Mouse (Mus musculus): ENCODE data around the gene Map4k2. TPM values are rescaled to one million over a fixed set of nuclear protein-coding genes. Genes with fewer than 3 reads are reported as not detected.

Map4k2 gene
- total RNA-seq, 2 experiments from 2014 or later = 56.3 TPM

DNA sequence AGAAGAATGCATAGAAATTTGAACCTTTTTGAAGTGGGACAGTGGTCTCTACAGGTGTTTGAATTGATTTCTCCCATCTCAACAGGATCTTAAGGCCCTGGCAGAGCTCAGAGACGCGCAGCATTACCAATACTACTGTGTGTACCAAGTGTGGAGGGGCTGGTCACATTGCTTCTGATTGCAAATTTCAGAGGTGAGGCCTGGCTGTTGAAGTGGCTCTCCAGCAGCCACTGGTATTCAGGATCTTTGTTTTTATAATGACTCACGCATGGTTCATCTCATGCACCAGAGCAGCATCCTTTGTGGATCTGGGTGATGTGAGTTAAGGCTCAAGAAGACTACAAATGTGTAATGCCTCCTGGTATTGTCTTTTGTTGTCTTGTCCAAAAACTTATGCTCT is 31.5 kb downstream of the Map4k2 start:
- DNase-seq = no peak
- intact Hi-C loops (cut with DNase I) = no loop called here

GRCm38 (mm10) chr19:6373539-6374400 is 32.8 kb downstream of the Map4k2 start:
- intact Hi-C loops (cut with DNase I) = no loop called here
- peak; percentile 88 to 94 for DNase-seq

DNA sequence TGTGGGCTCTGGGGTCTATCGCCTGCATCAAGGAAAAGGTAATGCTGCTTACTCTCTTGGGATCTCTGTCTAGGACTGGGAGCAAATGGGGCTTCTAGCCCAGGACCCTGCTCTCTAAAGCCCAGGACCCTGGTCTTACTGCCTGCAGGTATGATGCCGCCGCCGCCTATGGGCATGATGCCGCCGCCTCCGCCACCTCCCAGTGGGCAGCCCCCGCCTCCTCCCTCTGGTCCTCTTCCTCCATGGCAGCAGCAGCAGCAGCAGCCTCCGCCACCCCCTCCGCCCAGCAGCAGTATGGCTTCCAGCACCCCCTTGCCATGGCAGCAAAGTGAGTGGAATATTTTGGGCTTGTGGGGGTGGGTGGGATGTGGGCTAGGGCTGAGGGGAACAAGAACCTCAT is 33.6 kb downstream of the Map4k2 start:
- intact Hi-C loops (cut with DNase I) = no loop called here
- no peak for DNase-seq

- intact Hi-C loops (cut with DNase I) = loop anchor here (2.0 kb wide), 1 partner anchor 77 kb away; no protein-coding TSS in a partner anchor
- no peak for DNase-seq
Measured at GRCm38 (mm10) chr19:6375423-6376254, 34.7 kb downstream of the Map4k2 start.

- DNase-seq = peak; percentile 62 to 80
- intact Hi-C loops (cut with DNase I) = loop anchor here (2.0 kb wide), 1 partner anchor 77 kb away; no protein-coding TSS in a partner anchor
Measured at GRCm38 (mm10) chr19:6376255-6376564, 35.3 kb downstream of the Map4k2 start.

GRCm38 (mm10) chr19:6376643-6377042 is 35.7 kb downstream of the Map4k2 start:
- DNase-seq = no peak
- intact Hi-C loops (cut with DNase I) = loop anchor here (2.0 kb wide), 1 partner anchor 76 kb away; no protein-coding TSS in a partner anchor

GRCm38 (mm10) chr19:6377327-6378040 is 36.5 kb downstream of the Map4k2 start:
- intact Hi-C loops (cut with DNase I) = loop anchor here (2.0 kb wide), 1 partner anchor 75 kb away; no protein-coding TSS in a partner anchor
- no peak for DNase-seq

DNA sequence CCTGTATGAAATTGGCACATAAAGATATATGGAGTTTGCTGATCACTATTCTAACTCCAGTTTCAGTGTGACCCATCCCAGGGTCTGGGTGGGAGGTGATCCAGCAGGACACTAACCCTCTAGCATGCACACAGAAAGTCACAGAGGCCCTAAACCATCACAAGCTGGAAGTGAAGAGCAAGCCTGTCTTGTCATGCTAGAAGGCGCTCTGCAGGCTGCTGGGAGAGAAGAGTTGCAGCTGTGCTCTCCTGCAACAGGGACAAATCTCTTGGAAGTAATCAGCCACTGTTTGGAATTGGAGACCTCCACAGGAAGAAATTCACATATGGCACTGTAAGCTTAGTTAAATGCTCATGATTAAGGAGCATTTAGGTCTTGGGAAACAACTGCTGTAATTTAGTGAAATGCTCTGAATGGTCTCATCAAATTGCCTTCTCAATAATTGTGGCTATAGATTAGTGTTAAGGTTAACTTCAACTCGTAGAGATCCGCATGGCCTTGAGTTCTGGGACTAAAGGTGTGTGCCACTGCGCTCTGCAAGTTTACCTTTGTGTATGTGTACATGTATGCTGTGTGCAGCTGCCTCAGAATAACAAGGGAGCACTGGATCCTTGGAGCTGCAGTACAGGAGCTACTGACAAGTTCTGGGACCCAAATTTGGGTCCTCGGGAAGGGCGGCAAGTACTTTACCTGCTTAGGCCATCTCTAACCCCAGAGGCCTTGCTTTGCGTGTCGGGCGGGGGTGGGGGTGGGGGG is 39.7 kb downstream of the Map4k2 start:
- DNase-seq = no peak
- intact Hi-C loops (cut with DNase I) = no loop called here

- DNase-seq = no peak
- intact Hi-C loops (cut with DNase I) = no loop called here
Measured at GRCm38 (mm10) chr19:6381238-6381637, 40.3 kb downstream of the Map4k2 start.

- no peak for DNase-seq
- intact Hi-C loops (cut with DNase I) = no loop called here
Measured at GRCm38 (mm10) chr19:6382323-6382924, 41.5 kb downstream of the Map4k2 start.

- intact Hi-C loops (cut with DNase I) = no loop called here
- no peak for DNase-seq
Measured at GRCm38 (mm10) chr19:6383470-6383869, 42.5 kb downstream of the Map4k2 start.

- intact Hi-C loops (cut with DNase I) = no loop called here
- DNase-seq = peak; percentile 89 to 93
Measured at GRCm38 (mm10) chr19:6384128-6384527, 43.2 kb downstream of the Map4k2 start, which contains the start of gene Pygm. TSS of gene Pygm (plus strand) at chr19:6384399.

- intact Hi-C loops (cut with DNase I) = no loop called here
Measured at GRCm38 (mm10) chr19:6384954-6385353, 44.0 kb downstream of the Map4k2 start.

GRCm38 (mm10) chr19:6385419-6385818 is 44.5 kb downstream of the Map4k2 start:
- DNase-seq = no peak
- intact Hi-C loops (cut with DNase I) = no loop called here

More at GRCm38 (mm10) chr19:6384954-6385353, 44.0 kb downstream of the Map4k2 start:
- peak; percentile 42 to 47 for DNase-seq

DNA sequence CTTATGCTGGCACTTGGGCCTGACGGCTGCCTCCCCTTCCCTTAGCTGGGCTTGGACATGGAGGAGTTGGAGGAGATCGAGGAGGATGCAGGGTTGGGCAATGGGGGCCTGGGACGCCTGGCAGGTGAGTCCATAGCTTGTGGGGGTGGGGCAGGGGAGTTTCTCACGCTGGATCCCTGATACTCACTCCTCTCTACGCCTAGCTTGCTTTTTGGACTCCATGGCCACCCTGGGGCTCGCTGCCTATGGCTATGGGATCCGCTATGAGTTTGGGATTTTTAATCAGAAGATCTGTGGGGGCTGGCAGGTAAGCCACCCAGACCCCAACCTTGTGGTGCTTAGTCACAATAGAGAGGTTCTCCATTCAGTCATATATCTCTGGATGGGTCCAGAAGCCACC is 44.9 kb downstream of the Map4k2 start:
- DNase-seq = no peak
- intact Hi-C loops (cut with DNase I) = no loop called here

DNA sequence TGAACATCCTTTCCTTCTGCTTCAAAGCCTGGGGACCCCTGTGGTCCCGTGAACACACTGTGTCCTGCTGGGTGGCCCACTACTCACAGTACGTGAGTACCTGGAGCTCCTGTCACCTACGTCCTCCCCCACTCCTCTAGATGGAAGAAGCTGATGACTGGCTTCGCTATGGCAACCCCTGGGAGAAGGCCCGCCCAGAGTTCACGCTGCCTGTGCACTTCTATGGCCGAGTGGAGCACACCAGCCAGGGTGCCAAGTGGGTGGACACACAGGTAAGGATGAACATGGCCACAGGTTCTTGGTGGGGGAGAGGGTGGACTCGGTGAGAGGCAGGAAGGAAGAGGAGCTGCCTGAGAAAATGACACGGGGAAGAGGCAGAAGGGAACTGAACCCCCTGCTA is 45.3 kb downstream of the Map4k2 start:
- DNase-seq = no peak
- intact Hi-C loops (cut with DNase I) = no loop called here

DNA sequence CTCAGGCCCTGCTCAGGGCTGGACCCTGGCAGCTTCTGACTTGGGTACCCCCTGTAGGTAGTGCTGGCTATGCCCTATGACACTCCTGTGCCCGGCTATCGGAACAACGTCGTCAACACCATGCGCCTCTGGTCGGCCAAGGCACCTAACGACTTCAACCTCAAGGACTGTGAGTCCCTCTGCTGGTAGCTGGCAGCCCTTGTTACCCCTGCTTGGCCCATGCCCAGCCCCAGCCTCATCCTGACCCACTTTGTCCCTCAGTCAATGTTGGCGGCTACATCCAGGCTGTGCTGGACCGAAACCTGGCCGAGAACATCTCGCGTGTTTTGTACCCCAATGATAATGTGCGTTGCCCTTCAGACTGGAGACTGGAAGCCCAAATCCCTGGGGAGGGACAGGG is 47.1 kb downstream of the Map4k2 start:
- intact Hi-C loops (cut with DNase I) = no loop called here
- DNase-seq = peak; percentile 52 to 68

- intact Hi-C loops (cut with DNase I) = no loop called here
- DNase-seq = no peak
Measured at GRCm38 (mm10) chr19:6389803-6390202, 48.9 kb downstream of the Map4k2 start.

DNA sequence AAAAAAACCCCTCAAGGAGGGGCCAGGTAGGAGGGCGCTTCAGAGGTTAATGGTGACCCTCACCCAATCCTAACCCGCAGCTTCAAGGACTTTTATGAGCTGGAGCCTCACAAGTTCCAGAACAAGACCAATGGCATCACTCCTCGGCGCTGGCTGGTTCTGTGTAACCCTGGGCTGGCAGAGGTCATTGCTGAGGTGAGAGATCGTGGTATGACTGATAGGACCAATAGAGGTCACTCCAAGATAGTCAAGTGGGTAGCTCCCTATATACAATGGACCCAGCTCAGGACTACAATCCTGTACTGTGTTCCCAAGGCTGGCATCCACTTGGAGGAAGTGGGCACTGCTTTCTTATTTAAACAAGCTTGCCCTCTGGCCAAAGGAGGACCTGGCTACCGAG is 49.3 kb downstream of the Map4k2 start:
- intact Hi-C loops (cut with DNase I) = no loop called here
- no peak for DNase-seq

Measured in heart, postnatal 14 days (tissue).